Mouse (Mus musculus) hindbrain, embryonic 10.5 days (tissue): ENCODE measurements at regions not wholly inside any gene's neighbourhood (a gene's known extent, or its start where the extent isn't known, plus 50 kb on each side); places are given as distances from the start of the nearest gene placed in this dataset.

Experiments used
- DNase-seq: peaks from one replicate; pipeline ENCODE4 v3.0.0-alpha.2; 2017; ENCODE audit warnings: low spot score
- H3K27ac ChIP-seq: fragments of 300-500 bp; sonication (generic); 2 replicates; pipeline ENCODE4 v1.5.1; 2016; ENCODE audit warnings: mild to moderate bottlenecking, moderate library complexity
- H3K27me3 ChIP-seq: fragments of 300-500 bp; sonication (generic); 2 replicates; pipeline ENCODE4 v1.6.1; 2016; ENCODE audit warnings: mild to moderate bottlenecking; ENCODE audit not compliant: poor library complexity, insufficient read depth, severe bottlenecking
- H3K36me3 ChIP-seq: fragments of 300-500 bp; sonication (generic); 2 replicates; pipeline ENCODE4 v1.6.1; 2016; ENCODE audit warnings: mild to moderate bottlenecking, moderate library complexity
- H3K4me1 ChIP-seq: fragments of 300-500 bp; sonication (generic); replicated peaks from 2 replicates; pipeline ENCODE4 v1.6.1; 2016; ENCODE audit warnings: mild to moderate bottlenecking
- H3K4me3 ChIP-seq: fragments of 300-500 bp; sonication (generic); 2 replicates; pipeline ENCODE4 v1.5.1; 2016; ENCODE audit warnings: mild to moderate bottlenecking, moderate library complexity
- H3K9me3 ChIP-seq: fragments of 300-500 bp; sonication (generic); 2 replicates; pipeline ENCODE4 v1.6.1; 2016; ENCODE audit warnings: mild to moderate bottlenecking, moderate library complexity
- WGBS: fragments of 180-500 bp; shearing (Covaris S2); methylation state at CpG from one replicate; pipeline ENCODE4 v1.1.7; 2016; 5-methylcytosine and 5-hydroxymethylcytosine counted together

- Histone ChIP-seq H3K4me1 (no peaks in the 10 kb centered on the region), H3K4me3 (no peak overlapping the region), H3K9me3 (no peaks in the 10 kb centered on the region), H3K27me3 (no peaks in the 10 kb centered on the region), H3K36me3 (no peaks in the 10 kb centered on the region), H3K27ac (no peak overlapping the region)
- no peak for DNase-seq
Measured at GRCm38 (mm10) chrX:156598070-156598469, 817.0 kb downstream of the Phex start.

- WGBS, result 74% methylated on average over 5 of the region's 5 CpGs
- DNase-seq, result peak; percentile 2
Measured at GRCm38 (mm10) chrX:156594735-156595134, 820.4 kb downstream of the Phex start.

More at GRCm38 (mm10) chrX:156594735-156595134, 820.4 kb downstream of the Phex start:
- Histone ChIP-seq H3K36me3 (no peaks in the 10 kb centered on the region), H3K4me1 (no peaks in the 10 kb centered on the region), H3K27me3 (no peaks in the 10 kb centered on the region), H3K9me3 (no peaks in the 10 kb centered on the region), H3K4me3 (no peak overlapping the region), H3K27ac (no peak overlapping the region)
